Mouse (Mus musculus) CH12.LX (cell line): ENCODE data around the gene Prdm12. TPM values are rescaled to one million over a fixed set of nuclear protein-coding genes. Genes with fewer than 3 reads are reported as not detected.
A peak's percentile ranks its signal among the peaks of the same experiment; 100 is the strongest.

Source experiments
- DNase-seq: peaks from one replicate; pipeline ENCODE4 v3.0.0-alpha.2; 2013; ENCODE audit errors: extremely low read depth
- H3K27ac ChIP-seq: 2 replicates; pipeline ENCODE4 v1.5.1; 2012; ENCODE audit warnings: low read depth, mild to moderate bottlenecking, control low read depth, moderate library complexity; ENCODE audit not compliant: insufficient read depth
- H3K27me3 ChIP-seq: replicated peaks from 2 replicates; pipeline ENCODE3; 2012; ENCODE audit warnings: inconsistent platforms
- H3K36me3 ChIP-seq, 2 experiments: replicated peaks in 1 of 2; 2 replicates each; pipeline versions ENCODE3 to v1.6.1; 2012; ENCODE audit warnings: inconsistent platforms in 1 of 2, low read length in 1 of 2, mild to moderate bottlenecking in 1 of 2, mixed read lengths in 1 of 2, moderate library complexity in 1 of 2; ENCODE audit not compliant: control insufficient read depth in 1 of 2, insufficient read depth in 1 of 2
- H3K4me1 ChIP-seq, 2 experiments: 2 replicates each; pipeline ENCODE4 v1.6.1; 2012; ENCODE audit warnings: inconsistent platforms in 1 of 2, moderate library complexity in 1 of 2; ENCODE audit not compliant: insufficient read depth in 2 of 2, control insufficient read depth in 1 of 2
- H3K4me2 ChIP-seq: 2 replicates; pipeline ENCODE4 v1.6.1; 2012; ENCODE audit warnings: low read depth, mild to moderate bottlenecking, control low read depth; ENCODE audit not compliant: poor library complexity, insufficient read depth, severe bottlenecking
- H3K4me3 ChIP-seq, 3 experiments: fragments of 150-350 bp in 1 of 3; sonication (generic) in 1 of 3; replicated peaks in 1 of 3; 2 replicates each; pipeline versions ENCODE3 to v1.5.1; 2011 to 2012; ENCODE audit warnings: low read depth in 2 of 3, low read length in 2 of 3, mild to moderate bottlenecking in 2 of 3, moderate library complexity in 2 of 3, control low read depth in 1 of 3, improper control_type of control experiment in 1 of 3, inconsistent platforms in 1 of 3, mixed read lengths in 1 of 3; ENCODE audit not compliant: poor library complexity in 1 of 3
- H3K79me2 ChIP-seq: replicated peaks from 2 replicates; pipeline ENCODE4 v1.6.1; 2012; ENCODE audit warnings: mild to moderate bottlenecking, moderate library complexity; ENCODE audit not compliant: control insufficient read depth, poor library complexity, insufficient read depth, severe bottlenecking; ENCODE audit errors: extremely low read depth
- H3K9ac ChIP-seq: 2 replicates; pipeline ENCODE4 v1.6.1; 2012; ENCODE audit warnings: low read depth, mild to moderate bottlenecking, control low read depth, moderate library complexity; ENCODE audit not compliant: insufficient read depth
- H3K9me3 ChIP-seq: replicated peaks from 2 replicates; pipeline ENCODE3; 2012; ENCODE audit warnings: low read length, inconsistent platforms, mixed read lengths
- BHLHE40 ChIP-seq: IDR thresholded peaks from 2 replicates; pipeline ENCODE4 v1.6.1; 2011; ENCODE audit warnings: mild to moderate bottlenecking, low read depth, low read length, improper control_type of control experiment
- CHD1 ChIP-seq: IDR thresholded peaks from 2 replicates; pipeline ENCODE4 v1.6.1; 2012; ENCODE audit warnings: low read depth, low read length, improper control_type of control experiment, inconsistent platforms
- CTCF ChIP-seq, 2 experiments: IDR thresholded peaks in 1 of 2; conservative IDR thresholded peaks in 1 of 2; 2 replicates each; pipeline ENCODE4 v1.5.1; 2011 to 2012; ENCODE audit warnings: low read depth in 2 of 2, low read length in 2 of 2, improper control_type of control experiment in 1 of 2, inconsistent platforms in 1 of 2, mild to moderate bottlenecking in 1 of 2, moderate library complexity in 1 of 2
- E2F4 ChIP-seq: IDR thresholded peaks from 2 replicates; pipeline ENCODE4 v1.6.1; 2011; ENCODE audit warnings: low read depth, low read length, improper control_type of control experiment; ENCODE audit not compliant: insufficient replicate concordance
- ELF1 ChIP-seq: IDR thresholded peaks from 2 replicates; pipeline ENCODE4 v1.6.1; 2014; ENCODE audit warnings: low read depth, mild to moderate bottlenecking, inconsistent platforms, low read length, improper control_type of control experiment
- EP300 ChIP-seq: IDR thresholded peaks from 2 replicates; pipeline ENCODE4 v1.6.1; 2011; ENCODE audit warnings: low read length, improper control_type of control experiment
- GABPA ChIP-seq: IDR thresholded peaks from 2 replicates; pipeline ENCODE4 v1.6.1; 2012; ENCODE audit warnings: low read depth, low read length, improper control_type of control experiment, inconsistent platforms; ENCODE audit not compliant: insufficient replicate concordance
- JUN ChIP-seq: IDR thresholded peaks from 2 replicates; pipeline ENCODE4 v1.6.1; 2011; ENCODE audit warnings: low read depth, mild to moderate bottlenecking, low read length, improper control_type of control experiment, moderate library complexity; ENCODE audit not compliant: insufficient read depth
- MXI1 ChIP-seq: IDR thresholded peaks from 2 replicates; pipeline ENCODE4 v1.6.1; 2011; ENCODE audit warnings: mild to moderate bottlenecking, low read depth, low read length, improper control_type of control experiment
- MYC ChIP-seq: IDR thresholded peaks from 2 replicates; pipeline ENCODE4 v1.6.1; 2011; ENCODE audit warnings: low read depth, mild to moderate bottlenecking, improper control_type of control experiment, low read length
- NELFE ChIP-seq: IDR thresholded peaks from 2 replicates; pipeline ENCODE4 v1.6.1; 2011; ENCODE audit warnings: low read depth, low read length, improper control_type of control experiment
- NRF1 ChIP-seq: IDR thresholded peaks from 2 replicates; pipeline ENCODE4 v1.6.1; 2014; ENCODE audit warnings: low read depth, mild to moderate bottlenecking, inconsistent platforms, low read length, improper control_type of control experiment, moderate library complexity
- POLR2A ChIP-seq: IDR thresholded peaks from 2 replicates; pipeline ENCODE4 v1.6.1; 2011; ENCODE audit warnings: low read depth, mild to moderate bottlenecking, improper control_type of control experiment, low read length
- POLR2AphosphoS2 ChIP-seq: IDR thresholded peaks from 2 replicates; pipeline ENCODE4 v1.6.1; 2011; ENCODE audit warnings: low read depth, low read length, improper control_type of control experiment
- RAD21 ChIP-seq: IDR thresholded peaks from 2 replicates; pipeline ENCODE4 v1.6.1; 2011; ENCODE audit warnings: low read depth, mild to moderate bottlenecking, low read length, improper control_type of control experiment, moderate library complexity
- RCOR1 ChIP-seq: conservative IDR thresholded peaks from 2 replicates; pipeline ENCODE4 v1.6.1; 2012; ENCODE audit warnings: low read depth, mild to moderate bottlenecking, inconsistent platforms, low read length, improper control_type of control experiment
- TCF12 ChIP-seq: IDR thresholded peaks from 2 replicates; pipeline ENCODE4 v1.6.1; 2014; ENCODE audit warnings: low read depth, mild to moderate bottlenecking, inconsistent platforms, low read length, improper control_type of control experiment
- ZC3H11A ChIP-seq: IDR thresholded peaks from 2 replicates; pipeline ENCODE4 v1.6.1; 2012; ENCODE audit warnings: low read depth, mild to moderate bottlenecking, inconsistent platforms, low read length, improper control_type of control experiment
- ZKSCAN1 ChIP-seq: IDR thresholded peaks from 2 replicates; pipeline ENCODE4 v1.6.1; 2012; ENCODE audit warnings: low read depth, inconsistent platforms, low read length, improper control_type of control experiment, borderline replicate concordance
- ZMIZ1 ChIP-seq: IDR thresholded peaks from 2 replicates; pipeline ENCODE4 v1.6.1; 2012; ENCODE audit warnings: low read depth, mild to moderate bottlenecking, inconsistent platforms, low read length, improper control_type of control experiment
- dilution Hi-C: fragments of 300-500 bp; cut with MboI; formaldehyde crosslinking; loops from 2 replicates; pipeline ENCODE4 v1.14.3; 2020; ENCODE audit warnings: low sequenced_read_pairs; ENCODE audit not compliant: extremely low pct_unique_long_range_greater_than_20kb, extremely low pct_ligation_motif_present
- in situ Hi-C: fragments of 300-500 bp; cut with MboI; formaldehyde crosslinking; loops from 3 replicates; pipeline ENCODE4 v1.14.3; 2019; ENCODE audit warnings: low sequenced_read_pairs, low pct_ligation_motif_present, low pct_unique_long_range_greater_than_20kb, mixed read lengths
- polyA plus RNA-seq: library from polyadenylated mRNA; unstranded; fragments of >175 nt; gene quantifications from 2 replicates; pipeline ENCODE4 v1.2.1, GENCODE M21; 2012; ENCODE audit warnings: low read depth; ENCODE audit not compliant: insufficient read length
- total RNA-seq, 2 experiments: library from RNA; depleted of rRNA; stranded (reverse); fragments of 300-350 nt in 1 of 2; fragments of >200 nt in 1 of 2; gene quantifications; 2 replicates each; pipeline ENCODE4 v1.2.3; 2012 to 2014

The Prdm12 gene
- total and polyA plus RNA-seq, 3 experiments: not detected

GRCm38 (mm10) chr2:31613781-31614180 lies 26.1 kb upstream of the Prdm12 start:
- peaks cover 34 to 60% of the 10 kb centered on the region in 2 experiments for H3K4me1 ChIP-seq
- H3K4me2 ChIP-seq: peak overlapping the region; percentile 2; the same call in 1 of the 2 replicates
- H3K9me3 ChIP-seq: no peaks in the 10 kb centered on the region
- DNase-seq: peak; percentile 52
- H3K27me3 ChIP-seq: no peaks in the 10 kb centered on the region
- no peaks in the 10 kb centered on the region for H3K79me2 ChIP-seq
- in situ Hi-C loops (no loop called here), dilution Hi-C loops (no loop called here)
- H3K4me3 ChIP-seq: peak overlapping the region in 2 of 3 experiments; percentile 32 to 54
- H3K36me3 ChIP-seq: peaks cover 55 to 82% of the 10 kb centered on the region in 2 experiments
- no peak overlapping the region for H3K9ac ChIP-seq
- peak overlapping the region; percentile 76 for H3K27ac ChIP-seq
- TF ChIP-seq BHLHE40 (no peak), GABPA (no peak), ELF1 (peak; percentile 60; the same call in 1 of the 2 replicates), CHD1 (no peak), RCOR1 (no peak)

- Histone ChIP-seq H3K36me3 (peaks cover 31 to 47% of the 10 kb centered on the region in 2 experiments), H3K79me2 (no peaks in the 10 kb centered on the region), H3K27ac (no peak overlapping the region), H3K4me1 (peaks cover 9 to 23% of the 10 kb centered on the region in 2 experiments), H3K27me3 (no peaks in the 10 kb centered on the region), H3K4me3 (no peak overlapping the region), H3K4me2 (no peak overlapping the region), H3K9ac (no peak overlapping the region), H3K9me3 (peaks cover 10% of the 10 kb centered on the region)
- dilution Hi-C loops (no loop called here), in situ Hi-C loops (no loop called here)
- TF ChIP-seq RCOR1: no peak
- TF ChIP-seq ZMIZ1: no peak
- no peak for TF ChIP-seq ZKSCAN1
- no peak for TF ChIP-seq EP300
- no peak for TF ChIP-seq MYC
- no peak for TF ChIP-seq RAD21
- TF ChIP-seq POLR2A: no peak
- no peak for TF ChIP-seq NELFE
- no peak for DNase-seq
Measured at GRCm38 (mm10) chr2:31618484-31619161, 21.2 kb upstream of the Prdm12 start.

GRCm38 (mm10) chr2:31619208-31619607 lies 20.6 kb upstream of the Prdm12 start:
- dilution Hi-C loops: no loop called here
- in situ Hi-C loops: no loop called here
- no peak for TF ChIP-seq NRF1
- TF ChIP-seq NELFE: no peak
- TF ChIP-seq EP300: no peak
- TF ChIP-seq E2F4: no peak
- no peak for TF ChIP-seq POLR2AphosphoS2
- no peak for TF ChIP-seq ZC3H11A
- no peak for TF ChIP-seq MYC
- TF ChIP-seq CTCF (conservative IDR thresholded peaks at IDR 0.05 in 1 of 2, IDR thresholded peaks at IDR 0.05 in 1 of 2; ENCODE audit: low read depth in 2 of 2, low read length in 2 of 2): no peak
- TF ChIP-seq TCF12: no peak
- no peak for TF ChIP-seq JUN
- no peak for TF ChIP-seq MXI1

More at GRCm38 (mm10) chr2:31619208-31619607, 20.6 kb upstream of the Prdm12 start:
- peaks cover 14% of the 10 kb centered on the region for H3K9me3 ChIP-seq
- H3K27ac ChIP-seq: no peak overlapping the region
- no peak for DNase-seq
- H3K9ac ChIP-seq: no peak overlapping the region
- H3K4me1 ChIP-seq: peaks cover 3 to 17% of the 10 kb centered on the region in 2 experiments
- no peaks in the 10 kb centered on the region for H3K79me2 ChIP-seq
- no peak overlapping the region for H3K4me3 ChIP-seq
- H3K4me2 ChIP-seq: no peak overlapping the region
- no peaks in the 10 kb centered on the region for H3K27me3 ChIP-seq
- H3K36me3 ChIP-seq: peaks cover 26 to 42% of the 10 kb centered on the region in 2 experiments
